Mouse (Mus musculus) megakaryocyte, embryonic 14.5 days (primary cell): ENCODE measurements around the gene Mroh9.

Experiments used
- FLI1 ChIP-seq: IDR thresholded peaks from 2 replicates; pipeline ENCODE4 v1.6.1; 2012; ENCODE audit warnings: low read length, inconsistent platforms, mixed read lengths
- GATA1 ChIP-seq: IDR thresholded peaks from 3 replicates; pipeline ENCODE4 v1.6.1; 2012; ENCODE audit warnings: mixed read lengths, low read length, inconsistent platforms, borderline replicate concordance

DNA sequence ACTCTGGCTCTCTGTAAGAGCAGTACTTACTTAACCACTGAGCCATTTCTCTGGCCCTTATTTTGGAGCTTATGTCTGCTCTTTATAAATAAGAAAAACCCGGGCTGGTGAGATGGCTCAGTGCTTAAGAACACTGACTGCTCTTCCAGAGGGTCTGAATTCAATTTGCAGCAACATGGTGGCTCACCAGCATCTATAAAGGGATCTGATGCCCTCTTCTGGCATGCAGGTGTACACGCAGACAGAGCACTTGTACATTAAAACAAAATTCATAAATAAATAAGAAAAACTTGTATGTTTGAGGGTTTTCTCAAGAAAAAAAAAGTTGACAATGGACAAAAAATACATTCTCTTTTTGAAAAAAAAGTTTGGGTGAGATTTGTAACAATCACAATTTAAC, 28.1 kb downstream of the Mroh9 start:
- TF ChIP-seq GATA1 (no peak), FLI1 (no peak)
